Mouse (Mus musculus) hematopoietic stem cell, adult 5-6 weeks (primary cell): ENCODE measurements around the gene Cant1. TPM values are rescaled to one million over a fixed set of nuclear protein-coding genes. Genes with fewer than 3 reads are reported as not detected.

Source experiments
- ATAC-seq, 2 experiments: fragments of 125-278 bp in 1 of 2; replicated peaks in 1 of 2; 2 replicates each; pipeline ENCODE4 v1.8.0; 2016 to 2017; ENCODE audit warnings: inconsistent platforms in 2 of 2, mild to moderate bottlenecking in 2 of 2, moderate number of reproducible peaks in 2 of 2, low read depth in 1 of 2, moderate TSS enrichment in 1 of 2; ENCODE audit not compliant: low FRiP score in 2 of 2, poor library complexity in 2 of 2, severe bottlenecking in 2 of 2, insufficient read depth in 1 of 2, low TSS enrichment in 1 of 2
- total RNA-seq: library from RNA; stranded (forward); fragments of 172-1452, 232-1000 nt; gene quantifications from 2 replicates; pipeline ENCODE4 v1.2.3, GENCODE M21; 2017

Cant1 gene
- total RNA-seq, 1 experiment from 2014 or later = 19.4 TPM

GRCm38 (mm10) chr11:118434093-118434492, 15.2 kb upstream of the Cant1 start:
- ATAC-seq = no peak

- ATAC-seq = no peak
These were observed 14.5 kb upstream of the Cant1 start for GRCm38 (mm10) chr11:118433398-118433868.

GRCm38 (mm10) chr11:118431100-118431948, 12.4 kb upstream of the Cant1 start:
- ATAC-seq = no peak

- ATAC-seq = no peak; a peak in 1 of 4 replicates
These were observed 11.5 kb upstream of the Cant1 start for GRCm38 (mm10) chr11:118430291-118430885.

GRCm38 (mm10) chr11:118428944-118429709, 10.2 kb upstream of the Cant1 start:
- ATAC-seq = no peak

- no peak for ATAC-seq
These were observed 9.6 kb upstream of the Cant1 start for GRCm38 (mm10) chr11:118428460-118428868.

- ATAC-seq = no peak
These were observed 9.1 kb upstream of the Cant1 start, which contains the start of gene C1qtnf1 for GRCm38 (mm10) chr11:118427986-118428385. Gene C1qtnf1, plus strand, starts transcription at chr11:118428203.

- no peak for ATAC-seq
These were observed 8.4 kb upstream of the Cant1 start for GRCm38 (mm10) chr11:118427266-118427779.

- ATAC-seq = no peak
These were observed 7.9 kb upstream of the Cant1 start for GRCm38 (mm10) chr11:118426765-118427164.

GRCm38 (mm10) chr11:118424621-118425335, 5.9 kb upstream of the Cant1 start:
- no peak for ATAC-seq

- 0 out of 4 replicates have a peak, but pooled peaks have one; percentile 23 for ATAC-seq
These were observed 4.5 kb upstream of the Cant1 start for GRCm38 (mm10) chr11:118423266-118423971.

- no peak for ATAC-seq
These were observed 1.4 kb upstream of the Cant1 start for GRCm38 (mm10) chr11:118420261-118420660.

GRCm38 (mm10) chr11:118418442-118418833, 448 bp downstream of the Cant1 start:
- peak in 1 of 2 experiments; percentile 62; a peak in 3 of 4 replicates for ATAC-seq

GRCm38 (mm10) chr11:118417496-118417895, 1.4 kb downstream of the Cant1 start:
- ATAC-seq = no peak

- no peak for ATAC-seq
These were observed 2.8 kb downstream of the Cant1 start for GRCm38 (mm10) chr11:118416046-118416445.

GRCm38 (mm10) chr11:118415630-118416029, 3.3 kb downstream of the Cant1 start:
- ATAC-seq = no peak
